Mouse (Mus musculus): ENCODE results near the gene Cox17. TPM values are rescaled to one million over a fixed set of nuclear protein-coding genes. Genes with fewer than 3 reads are reported as not detected.

The Cox17 gene
- polyA plus RNA-seq, 1 experiment from 2014 or later, result 256 TPM

GRCm38 (mm10) chr16:38377546-38377945 is 30.8 kb downstream of the Cox17 start:
- Histone ChIP-seq H3K4me1 (ENCODE audit: control insufficient read depth, insufficient read depth, low read length) (peaks cover 44% of the 10 kb centered on the region), H3K9me3 (replicated peaks; ENCODE audit: control insufficient read depth, low read length) (no peaks in the 10 kb centered on the region), H3K27me3 (ENCODE audit: control insufficient read depth, insufficient read depth, low read length) (no peaks in the 10 kb centered on the region), H3K4me3 (ENCODE audit: low read length) (no peak overlapping the region), H3K4me2 (ENCODE audit: low read depth, low read length) (no peak overlapping the region), H3K9ac (ENCODE audit: low read length) (no peak overlapping the region), H3K27ac (ENCODE audit: low read length) (no peak overlapping the region), H3K36me3 (ENCODE audit: control insufficient read depth, insufficient read depth) (peaks cover 24% of the 10 kb centered on the region)
- 66% methylated on average over 6 of the region's 6 CpGs for WGBS
- no peak for ATAC-seq (replicated peaks; ENCODE audit: extremely low read depth, insufficient read depth, low FRiP score)

- peaks cover 35% of the 10 kb centered on the region for H3K4me1 ChIP-seq (ENCODE audit: control insufficient read depth, insufficient read depth, low read length)
- no peaks in the 10 kb centered on the region for H3K27me3 ChIP-seq (ENCODE audit: control insufficient read depth, insufficient read depth, low read length)
- WGBS, result 71% methylated on average over 6 of the region's 6 CpGs
- no peaks in the 10 kb centered on the region for H3K9me3 ChIP-seq (replicated peaks; ENCODE audit: control insufficient read depth, low read length)
- no peak overlapping the region for H3K9ac ChIP-seq (ENCODE audit: low read length)
- no peak for ATAC-seq (replicated peaks; ENCODE audit: extremely low read depth, insufficient read depth, low FRiP score)
- no peak overlapping the region for H3K4me3 ChIP-seq (ENCODE audit: low read length)
- H3K4me2 ChIP-seq (ENCODE audit: low read depth, low read length), result no peak overlapping the region
- H3K27ac ChIP-seq (ENCODE audit: low read length), result no peak overlapping the region
- H3K36me3 ChIP-seq (ENCODE audit: control insufficient read depth, insufficient read depth), result peaks cover 18% of the 10 kb centered on the region
Measured at GRCm38 (mm10) chr16:38378591-38378990, 31.8 kb downstream of the Cox17 start.

GRCm38 (mm10) chr16:38379088-38379487 is 32.3 kb downstream of the Cox17 start:
- Histone ChIP-seq H3K4me3 (ENCODE audit: low read length) (no peak overlapping the region), H3K27ac (ENCODE audit: low read length) (0 out of 2 replicates have a peak overlapping the region, but pooled peaks have one; percentile 16), H3K9me3 (replicated peaks; ENCODE audit: control insufficient read depth, low read length) (no peaks in the 10 kb centered on the region), H3K4me1 (ENCODE audit: control insufficient read depth, insufficient read depth, low read length) (peaks cover 31% of the 10 kb centered on the region), H3K9ac (ENCODE audit: low read length) (no peak overlapping the region), H3K27me3 (ENCODE audit: control insufficient read depth, insufficient read depth, low read length) (no peaks in the 10 kb centered on the region), H3K36me3 (ENCODE audit: control insufficient read depth, insufficient read depth) (peaks cover 13% of the 10 kb centered on the region), H3K4me2 (ENCODE audit: low read depth, low read length) (no peak overlapping the region)
- 36% methylated on average over 6 of the region's 6 CpGs for WGBS
- no peak for ATAC-seq (replicated peaks; ENCODE audit: extremely low read depth, insufficient read depth, low FRiP score)

GRCm38 (mm10) chr16:38379493-38379892 is 32.7 kb downstream of the Cox17 start:
- Histone ChIP-seq H3K4me2 (ENCODE audit: low read depth, low read length) (no peak overlapping the region), H3K9ac (ENCODE audit: low read length) (no peak overlapping the region), H3K4me1 (ENCODE audit: control insufficient read depth, insufficient read depth, low read length) (peaks cover 27% of the 10 kb centered on the region), H3K27ac (ENCODE audit: low read length) (no peak overlapping the region), H3K27me3 (ENCODE audit: control insufficient read depth, insufficient read depth, low read length) (no peaks in the 10 kb centered on the region), H3K4me3 (ENCODE audit: low read length) (no peak overlapping the region), H3K36me3 (ENCODE audit: control insufficient read depth, insufficient read depth) (peaks cover 11% of the 10 kb centered on the region), H3K9me3 (replicated peaks; ENCODE audit: control insufficient read depth, low read length) (no peaks in the 10 kb centered on the region)
- ATAC-seq (replicated peaks; ENCODE audit: extremely low read depth, insufficient read depth, low FRiP score), result no peak
- WGBS, result 62% methylated on average over 3 of the region's 3 CpGs

- Histone ChIP-seq H3K4me2 (ENCODE audit: low read depth, low read length) (no peak overlapping the region), H3K27me3 (ENCODE audit: control insufficient read depth, insufficient read depth, low read length) (no peaks in the 10 kb centered on the region), H3K36me3 (ENCODE audit: control insufficient read depth, insufficient read depth) (peaks cover 11% of the 10 kb centered on the region), H3K4me1 (ENCODE audit: control insufficient read depth, insufficient read depth, low read length) (peaks cover 23% of the 10 kb centered on the region), H3K9me3 (replicated peaks; ENCODE audit: control insufficient read depth, low read length) (no peaks in the 10 kb centered on the region), H3K27ac (ENCODE audit: low read length) (no peak overlapping the region), H3K9ac (ENCODE audit: low read length) (no peak overlapping the region), H3K4me3 (ENCODE audit: low read length) (no peak overlapping the region)
- no peak for ATAC-seq (replicated peaks; ENCODE audit: extremely low read depth, insufficient read depth, low FRiP score)
- WGBS, result 88% methylated on average over 3 of the region's 3 CpGs
Measured at GRCm38 (mm10) chr16:38379926-38380325, 33.1 kb downstream of the Cox17 start.

GRCm38 (mm10) chr16:38383683-38384082 is 36.9 kb downstream of the Cox17 start:
- H3K4me1 ChIP-seq (ENCODE audit: control insufficient read depth, insufficient read depth, low read length), result peaks cover 8% of the 10 kb centered on the region; the same call in 1 of the 2 replicates
- no peaks in the 10 kb centered on the region for H3K27me3 ChIP-seq (ENCODE audit: control insufficient read depth, insufficient read depth, low read length)
- no peak overlapping the region for H3K27ac ChIP-seq (ENCODE audit: low read length)
- no peaks in the 10 kb centered on the region; the same call in none of the 2 replicates for H3K36me3 ChIP-seq (ENCODE audit: control insufficient read depth, insufficient read depth)
- no peak overlapping the region for H3K4me3 ChIP-seq (ENCODE audit: low read length)
- no peak for ATAC-seq (replicated peaks; ENCODE audit: extremely low read depth, insufficient read depth, low FRiP score)
- H3K4me2 ChIP-seq (ENCODE audit: low read depth, low read length), result no peak overlapping the region
- WGBS, result 79% methylated on average over 2 of the region's 2 CpGs
- no peak overlapping the region for H3K9ac ChIP-seq (ENCODE audit: low read length)
- H3K9me3 ChIP-seq (replicated peaks; ENCODE audit: control insufficient read depth, low read length), result no peaks in the 10 kb centered on the region

- Histone ChIP-seq H3K4me2 (ENCODE audit: low read depth, low read length) (no peak overlapping the region), H3K36me3 (ENCODE audit: control insufficient read depth, insufficient read depth) (no peaks in the 10 kb centered on the region), H3K27me3 (ENCODE audit: control insufficient read depth, insufficient read depth, low read length) (no peaks in the 10 kb centered on the region), H3K9me3 (replicated peaks; ENCODE audit: control insufficient read depth, low read length) (no peaks in the 10 kb centered on the region), H3K4me1 (ENCODE audit: control insufficient read depth, insufficient read depth, low read length) (no peaks in the 10 kb centered on the region), H3K4me3 (ENCODE audit: low read length) (no peak overlapping the region), H3K9ac (ENCODE audit: low read length) (no peak overlapping the region), H3K27ac (ENCODE audit: low read length) (no peak overlapping the region)
- no peak for ATAC-seq (replicated peaks; ENCODE audit: extremely low read depth, insufficient read depth, low FRiP score)
- 85% methylated on average over 6 of the region's 6 CpGs for WGBS
Measured at GRCm38 (mm10) chr16:38385184-38385634, 38.4 kb downstream of the Cox17 start.

GRCm38 (mm10) chr16:38385700-38386099 is 38.9 kb downstream of the Cox17 start:
- Histone ChIP-seq H3K9ac (ENCODE audit: low read length) (no peak overlapping the region), H3K4me1 (ENCODE audit: control insufficient read depth, insufficient read depth, low read length) (no peaks in the 10 kb centered on the region), H3K27ac (ENCODE audit: low read length) (no peak overlapping the region), H3K9me3 (replicated peaks; ENCODE audit: control insufficient read depth, low read length) (no peaks in the 10 kb centered on the region), H3K4me3 (ENCODE audit: low read length) (no peak overlapping the region), H3K27me3 (ENCODE audit: control insufficient read depth, insufficient read depth, low read length) (no peaks in the 10 kb centered on the region), H3K4me2 (ENCODE audit: low read depth, low read length) (no peak overlapping the region), H3K36me3 (ENCODE audit: control insufficient read depth, insufficient read depth) (no peaks in the 10 kb centered on the region)
- WGBS, result 92% methylated on average over 4 of the region's 4 CpGs
- no peak for ATAC-seq (replicated peaks; ENCODE audit: extremely low read depth, insufficient read depth, low FRiP score)

GRCm38 (mm10) chr16:38387389-38387788 is 40.6 kb downstream of the Cox17 start:
- no peaks in the 10 kb centered on the region for H3K36me3 ChIP-seq (ENCODE audit: control insufficient read depth, insufficient read depth)
- no peaks in the 10 kb centered on the region for H3K9me3 ChIP-seq (replicated peaks; ENCODE audit: control insufficient read depth, low read length)
- WGBS, result 80% methylated on average over 6 of the region's 6 CpGs
- H3K4me1 ChIP-seq (ENCODE audit: control insufficient read depth, insufficient read depth, low read length), result peaks cover under 1% of the 10 kb centered on the region; the same call in 1 of the 2 replicates
- no peaks in the 10 kb centered on the region for H3K27me3 ChIP-seq (ENCODE audit: control insufficient read depth, insufficient read depth, low read length)
- H3K27ac ChIP-seq (ENCODE audit: low read length), result no peak overlapping the region
- H3K9ac ChIP-seq (ENCODE audit: low read length), result no peak overlapping the region
- H3K4me2 ChIP-seq (ENCODE audit: low read depth, low read length), result no peak overlapping the region
- H3K4me3 ChIP-seq (ENCODE audit: low read length), result no peak overlapping the region
- ATAC-seq (replicated peaks; ENCODE audit: extremely low read depth, insufficient read depth, low FRiP score), result no peak

Measured in heart, embryonic 16.5 days (tissue).